Mouse (Mus musculus) mouse trophoblast stem cell (cell line): Measurements from ENCODE around the gene Grk3.

Source experiments
- in situ Hi-C, 2 experiments: fragments of 300-500 bp; cut with MseI, MboI; formaldehyde crosslinking; loops; 2 replicates in 1 of 2; 3 replicates in 1 of 2; pipeline ENCODE4 v1.15.1; 2025

Gene Grk3

DNA sequence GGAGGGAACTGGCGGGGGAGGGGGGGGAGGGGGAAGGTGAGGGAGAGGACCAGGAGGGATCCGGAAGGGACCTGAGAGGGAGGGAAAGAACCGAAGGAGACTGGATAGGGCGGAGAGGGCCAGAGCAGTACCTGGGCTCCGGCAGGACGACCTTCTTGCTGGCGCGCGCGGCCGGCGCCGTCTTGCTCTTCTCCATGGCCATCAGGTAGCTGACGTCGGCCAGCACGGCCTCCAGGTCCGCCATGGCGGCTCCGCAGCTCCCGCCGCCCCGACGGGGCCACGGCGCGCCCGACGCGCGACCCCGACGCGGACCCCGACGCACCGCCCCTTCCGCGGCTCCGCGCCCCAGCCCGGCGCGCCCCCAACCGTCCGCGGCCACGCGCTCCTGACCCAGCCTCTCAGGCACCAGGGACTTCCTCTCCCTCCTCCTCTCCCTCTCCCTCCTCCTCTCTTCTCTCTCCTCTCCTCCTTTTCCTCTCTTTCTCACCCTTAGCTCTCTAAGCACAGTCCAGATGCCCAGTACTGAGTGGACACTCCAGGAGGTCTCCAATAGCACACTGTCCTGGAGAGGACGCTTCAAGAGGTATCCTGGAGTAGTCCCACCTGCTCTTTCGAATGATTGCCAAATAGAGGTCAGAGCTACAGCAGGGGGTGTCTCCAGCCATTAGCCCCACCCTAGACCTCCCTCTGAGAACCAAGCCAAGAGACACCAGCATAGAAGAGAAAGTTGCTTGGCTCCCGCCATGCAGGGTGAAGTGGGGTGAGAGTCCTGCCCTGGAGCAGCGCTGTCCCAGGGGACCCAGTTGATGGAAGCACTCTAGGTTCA, at the start of gene Grk3:
Gene Grk3 (minus strand): TSS at position 556 of the 826 bp plus-strand sequence.
- in situ Hi-C loops: no loop called here

DNA sequence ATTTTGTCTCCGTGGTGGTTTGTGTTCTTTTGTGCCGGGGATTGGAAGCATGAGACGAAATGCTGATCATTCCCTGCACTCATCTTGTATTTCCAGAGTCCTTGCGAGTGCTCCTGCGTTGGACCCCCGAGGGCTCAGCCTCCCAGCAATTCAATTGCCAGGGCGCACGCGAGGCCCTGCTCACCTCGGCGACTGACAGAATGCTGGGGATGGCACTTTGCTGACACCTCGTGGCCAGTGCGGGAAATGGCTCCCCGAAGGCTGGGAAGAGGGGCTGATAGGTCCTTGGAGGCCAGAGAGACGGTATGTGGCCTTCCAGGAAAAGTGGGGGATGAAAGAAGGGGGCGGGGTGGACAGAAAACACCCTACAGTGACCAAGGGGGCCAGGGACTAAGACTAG, 38.7 kb upstream of the Grk3 start:
- in situ Hi-C loops: loop anchor here in 1 of 2 experiments (25.0 kb wide), 1 partner anchor 592 kb away; no protein-coding TSS in a partner anchor

DNA sequence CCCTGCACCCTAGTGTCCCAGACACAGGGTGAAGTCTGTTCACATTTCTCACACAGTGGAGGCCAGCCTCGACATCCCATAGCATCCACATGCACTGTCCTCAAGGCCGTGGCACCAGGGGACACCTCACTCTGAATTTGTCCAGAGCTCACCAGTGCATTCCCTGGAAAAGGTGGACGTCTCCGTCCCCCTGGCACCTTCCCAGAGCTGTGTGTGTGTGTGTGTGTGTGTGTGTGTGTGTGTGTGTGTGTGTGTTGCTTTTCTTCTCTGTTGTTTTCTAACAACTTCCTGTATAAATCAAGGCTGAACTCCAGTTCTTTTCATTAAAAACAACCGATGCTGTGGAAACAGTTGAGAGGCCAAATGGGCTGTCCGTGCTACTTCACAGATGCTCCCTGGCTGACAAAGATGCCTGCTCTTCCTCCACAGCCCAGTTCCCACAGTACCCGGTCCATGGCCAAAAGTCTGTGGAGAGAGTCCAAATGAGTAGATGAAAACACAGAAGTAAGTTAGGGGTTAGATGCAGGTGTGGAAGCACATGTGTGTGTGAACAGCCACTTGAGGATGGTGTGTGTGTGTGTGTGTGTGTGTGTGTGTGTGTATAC, 35.1 kb upstream of the Grk3 start:
- in situ Hi-C loops: loop anchor here in 1 of 2 experiments (25.0 kb wide), 1 partner anchor 588 kb away; no protein-coding TSS in a partner anchor

DNA sequence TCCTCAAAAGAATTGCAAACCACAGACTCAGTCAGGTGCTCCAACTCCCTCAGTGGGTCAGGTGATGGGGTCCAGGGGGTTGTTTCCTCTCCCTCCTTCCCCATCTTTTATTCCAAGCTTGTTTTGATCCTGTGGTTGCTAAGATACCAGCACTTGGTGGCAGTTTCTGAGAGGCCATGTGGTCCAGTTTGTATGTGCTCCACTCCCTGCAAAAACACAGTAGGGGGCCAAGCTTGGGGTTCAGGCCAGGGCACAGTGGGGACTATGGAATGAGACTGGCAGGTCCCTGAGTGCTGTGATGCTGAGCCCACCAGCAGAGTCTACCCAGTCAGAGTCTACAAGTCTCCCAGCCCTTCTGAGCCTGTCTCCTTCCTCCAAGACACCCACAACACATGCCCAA, 34.3 kb upstream of the Grk3 start:
- in situ Hi-C loops: loop anchor here (25.0 kb wide), 1 partner anchor 588 kb away; no protein-coding TSS in a partner anchor

DNA sequence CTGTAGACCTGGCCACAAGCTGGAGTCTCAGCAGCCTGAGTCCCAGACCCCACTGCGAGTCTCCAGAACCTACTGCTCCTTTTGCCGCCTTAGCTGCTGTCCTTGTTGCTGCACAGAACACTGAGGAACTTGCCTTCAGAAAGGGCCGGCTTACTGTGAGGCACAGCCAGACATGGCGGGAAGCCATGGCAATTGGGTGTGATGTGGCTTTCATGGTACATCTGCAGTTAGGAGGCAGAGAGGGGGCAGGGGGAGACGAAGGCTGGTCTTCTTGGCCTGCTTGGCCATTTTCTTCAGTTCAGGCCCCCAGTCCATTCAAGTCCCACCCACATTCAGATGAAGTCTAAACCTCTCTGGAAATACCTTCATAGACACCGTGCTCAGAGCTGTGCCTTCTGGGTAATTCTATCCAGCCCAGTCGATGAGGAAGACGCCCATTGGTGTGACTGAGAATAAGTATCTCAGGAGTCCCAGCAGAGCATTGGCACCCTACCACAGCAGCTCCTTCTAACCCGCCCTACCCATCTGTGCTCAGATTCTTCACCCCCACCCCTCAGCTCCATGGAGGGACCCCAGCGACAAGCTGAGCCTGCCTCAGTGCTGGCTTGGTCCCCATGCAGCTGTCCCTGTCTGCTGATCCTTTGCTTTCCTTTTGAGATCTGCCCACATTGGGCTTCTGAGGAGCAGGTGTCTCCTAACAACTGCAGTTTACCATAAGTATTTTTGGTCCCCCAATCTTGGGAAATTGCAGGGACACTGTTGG, 30.1 kb upstream of the Grk3 start:
- in situ Hi-C loops: loop anchor here in 1 of 2 experiments (25.0 kb wide), 1 partner anchor 583 kb away; no protein-coding TSS in a partner anchor

DNA sequence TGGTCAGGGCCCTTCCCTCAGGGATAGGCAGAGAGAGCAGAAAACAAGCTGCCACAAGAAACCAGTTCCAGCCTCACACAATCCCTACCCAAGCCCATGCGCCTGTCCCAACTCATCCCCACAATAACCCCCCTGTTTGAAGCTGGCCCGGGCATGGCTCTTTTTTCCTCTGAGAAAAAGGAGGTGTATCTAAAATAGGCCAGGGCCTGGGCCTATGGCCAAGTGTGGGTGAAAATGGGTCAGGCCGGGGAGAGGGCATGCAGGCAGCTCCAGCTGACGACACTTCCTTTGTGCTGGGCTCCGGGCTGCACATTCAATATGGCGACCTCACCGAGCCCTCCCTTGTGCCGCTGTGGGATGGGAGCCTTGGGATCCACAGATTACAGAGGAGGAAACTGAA, 27.9 kb upstream of the Grk3 start:
- in situ Hi-C loops: loop anchor here in 1 of 2 experiments (25.0 kb wide), 1 partner anchor 581 kb away; no protein-coding TSS in a partner anchor

DNA sequence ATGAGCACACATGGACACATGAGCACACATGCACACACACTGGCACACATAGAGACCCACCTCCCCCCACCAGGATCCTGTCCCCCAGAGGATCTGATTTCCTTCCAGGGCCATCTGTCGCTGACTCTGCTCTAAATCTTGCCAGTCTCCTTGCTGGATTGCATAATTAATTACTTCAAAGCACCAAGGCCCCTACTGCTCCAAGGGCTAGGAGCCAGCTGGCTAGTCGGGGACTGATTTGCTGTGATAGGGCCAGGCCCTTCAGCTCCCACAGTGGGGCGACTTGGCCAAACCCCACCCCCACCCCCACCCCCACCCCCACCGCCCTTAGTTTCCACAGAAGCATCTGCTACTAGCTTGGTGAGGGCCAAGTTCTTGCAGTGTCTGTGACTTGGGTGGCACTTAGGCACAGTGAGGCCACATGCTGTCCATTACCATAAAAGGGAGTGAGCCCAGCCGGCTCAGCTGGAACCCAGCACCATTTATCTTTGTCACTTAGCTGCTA, 26.0 kb upstream of the Grk3 start:
- in situ Hi-C loops: loop anchor here in 1 of 2 experiments (25.0 kb wide), 1 partner anchor 579 kb away; no protein-coding TSS in a partner anchor

DNA sequence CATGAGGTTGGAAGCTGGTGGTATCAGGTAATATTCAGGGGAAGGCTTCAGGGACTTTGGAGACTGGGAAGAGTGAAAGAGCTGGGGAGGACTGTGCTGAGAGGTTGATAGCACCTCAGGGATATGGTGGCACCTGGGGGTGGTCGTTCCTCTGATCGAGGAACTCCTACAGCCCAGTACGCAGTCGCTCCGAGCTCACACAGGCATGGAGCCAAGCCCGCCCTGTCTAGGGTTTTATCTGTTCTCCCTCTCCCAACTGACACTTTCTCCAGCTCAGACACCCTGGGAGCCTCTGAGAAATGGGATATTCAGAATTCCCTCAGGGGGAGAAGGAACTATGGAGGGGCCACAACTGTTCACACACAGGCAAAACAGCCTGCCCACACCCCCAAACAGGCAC, 25.2 kb upstream of the Grk3 start:
- in situ Hi-C loops: loop anchor here in 1 of 2 experiments (25.0 kb wide), 1 partner anchor 578 kb away; no protein-coding TSS in a partner anchor

DNA sequence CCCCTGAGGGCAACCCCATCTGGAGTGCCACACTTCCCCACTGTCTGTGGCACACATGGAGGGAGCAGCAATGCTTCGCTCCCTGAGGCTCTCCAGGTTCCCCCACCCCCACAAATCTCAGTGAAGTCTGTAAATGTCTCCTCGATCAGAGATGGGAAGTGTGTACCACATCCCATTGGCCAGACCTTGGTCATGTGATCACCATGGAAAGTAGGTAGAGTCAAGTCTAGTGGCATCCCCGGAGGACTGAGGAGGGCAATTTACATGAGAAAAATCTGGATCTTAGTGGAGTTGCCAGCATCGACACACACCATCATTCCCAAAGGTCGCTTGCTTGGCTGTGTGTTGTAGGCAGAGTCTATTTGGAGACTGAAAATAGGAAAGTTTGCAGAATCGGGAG, 23.0 kb upstream of the Grk3 start:
- in situ Hi-C loops: loop anchor here in 1 of 2 experiments (25.0 kb wide), 1 partner anchor 576 kb away; no protein-coding TSS in a partner anchor

DNA sequence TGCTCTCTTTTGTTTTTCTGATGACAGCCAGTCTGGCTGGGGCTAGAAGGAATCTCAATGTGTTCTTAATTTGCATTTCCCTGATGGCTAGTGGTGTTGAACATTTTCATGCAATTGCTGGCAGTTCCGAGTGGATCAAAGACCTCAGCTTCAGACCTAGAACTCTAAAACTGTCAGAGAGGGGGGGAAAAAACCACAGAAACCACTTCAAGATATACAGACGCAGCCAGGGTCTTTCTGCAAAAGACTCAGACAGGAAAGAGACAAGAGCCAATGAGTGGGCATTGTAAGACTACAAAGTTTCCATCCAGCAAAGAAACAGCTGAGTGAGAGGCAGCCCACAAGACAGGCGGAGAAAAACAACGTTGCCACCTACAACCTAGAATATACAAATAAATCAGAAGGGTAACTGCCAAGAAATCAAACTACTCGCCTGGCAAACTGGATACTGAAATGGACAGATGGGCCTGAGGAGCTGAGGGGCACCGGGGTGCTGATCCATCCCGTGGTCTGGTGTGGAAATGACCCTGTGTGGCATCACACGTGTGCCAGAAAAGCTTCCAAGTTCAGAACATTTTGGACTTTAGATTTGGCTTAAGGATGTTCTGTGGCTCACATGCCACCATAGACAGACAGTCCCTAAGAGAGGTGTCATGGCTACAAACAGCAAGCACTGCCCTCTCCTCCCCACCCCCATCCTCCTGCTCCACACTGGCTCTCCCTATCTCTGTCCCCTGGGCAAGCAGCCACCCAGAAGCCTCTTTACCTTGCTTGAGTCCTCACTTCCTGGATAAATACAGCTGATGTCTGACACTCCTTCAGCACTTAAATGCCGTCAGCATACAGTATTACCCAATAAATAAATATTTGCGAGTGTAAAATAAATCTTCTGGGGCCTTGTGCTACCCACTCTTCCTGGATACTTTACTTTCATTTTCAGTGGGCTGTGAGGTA, 19.8 kb upstream of the Grk3 start:
- in situ Hi-C loops: loop anchor here in 1 of 2 experiments (25.0 kb wide), 1 partner anchor 573 kb away; no protein-coding TSS in a partner anchor

DNA sequence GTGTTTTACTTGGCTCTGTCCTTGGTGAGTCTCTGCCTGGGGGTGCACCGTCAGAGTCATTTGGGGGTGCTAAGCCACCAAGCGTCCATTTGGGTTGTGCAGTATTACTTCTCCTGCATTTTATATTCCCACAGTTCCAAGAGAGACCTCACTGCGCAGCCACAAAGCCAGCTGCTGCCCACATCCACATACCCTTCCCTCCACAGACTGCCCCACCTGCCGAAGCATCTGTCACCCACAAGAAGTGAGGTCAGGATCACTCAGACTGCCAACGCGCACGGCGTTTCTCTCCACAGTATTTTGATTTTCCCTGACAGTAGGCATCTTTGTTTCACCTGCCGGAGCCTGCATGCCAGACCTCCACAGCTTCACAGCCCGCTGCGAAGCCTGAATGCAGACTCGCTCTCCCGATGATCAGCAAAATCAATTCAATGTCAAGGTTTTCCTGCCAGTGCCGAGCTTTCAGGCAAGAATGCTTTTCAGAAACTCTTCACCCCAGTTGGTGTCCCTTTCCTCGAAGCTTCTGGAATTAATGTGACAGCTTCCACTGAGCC, 15.7 kb upstream of the Grk3 start:
- in situ Hi-C loops: loop anchor here in 1 of 2 experiments (25.0 kb wide), 1 partner anchor 569 kb away; no protein-coding TSS in a partner anchor

DNA sequence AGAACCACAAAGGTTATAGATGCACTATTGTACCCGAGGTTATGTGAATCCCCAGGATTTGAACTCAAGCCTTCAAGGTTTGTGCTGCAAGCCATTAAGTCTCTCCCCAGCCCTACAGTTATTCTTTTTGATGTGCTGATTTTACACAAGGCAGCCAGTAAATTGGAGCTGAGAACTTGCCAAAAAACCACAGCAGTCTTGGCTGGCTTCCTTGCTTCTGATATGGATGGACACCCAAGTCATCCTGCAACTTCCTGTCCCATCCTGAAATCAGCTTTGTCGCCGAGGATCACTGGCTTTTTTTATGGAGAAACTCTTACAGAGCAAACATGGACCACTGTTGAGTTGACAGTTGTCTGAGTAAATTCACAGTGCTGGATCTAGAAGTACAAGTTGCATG, 14.5 kb upstream of the Grk3 start:
- in situ Hi-C loops: loop anchor here in 1 of 2 experiments (25.0 kb wide), 1 partner anchor 568 kb away; no protein-coding TSS in a partner anchor

DNA sequence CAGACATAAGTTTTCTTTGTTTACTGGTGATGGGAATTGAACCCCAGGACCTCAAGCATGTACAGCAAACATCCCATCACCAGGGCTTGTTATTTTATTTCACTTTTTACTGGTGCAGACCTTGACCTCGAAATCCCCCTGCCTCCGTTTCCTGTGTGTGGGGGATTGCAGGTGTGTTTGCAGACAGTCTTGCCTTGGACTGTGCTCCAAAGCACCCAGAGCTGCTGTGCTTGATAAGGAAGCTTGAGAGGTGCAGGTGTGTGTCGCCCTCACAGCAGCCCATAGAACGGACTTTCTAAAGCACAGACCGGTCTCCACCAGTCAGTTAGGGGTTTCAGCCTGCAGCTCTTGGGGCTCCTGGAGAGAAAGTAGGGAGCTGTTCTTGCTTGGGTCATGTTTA, 11.1 kb upstream of the Grk3 start:
- in situ Hi-C loops: loop anchor here in 1 of 2 experiments (25.0 kb wide), 1 partner anchor 564 kb away; no protein-coding TSS in a partner anchor

DNA sequence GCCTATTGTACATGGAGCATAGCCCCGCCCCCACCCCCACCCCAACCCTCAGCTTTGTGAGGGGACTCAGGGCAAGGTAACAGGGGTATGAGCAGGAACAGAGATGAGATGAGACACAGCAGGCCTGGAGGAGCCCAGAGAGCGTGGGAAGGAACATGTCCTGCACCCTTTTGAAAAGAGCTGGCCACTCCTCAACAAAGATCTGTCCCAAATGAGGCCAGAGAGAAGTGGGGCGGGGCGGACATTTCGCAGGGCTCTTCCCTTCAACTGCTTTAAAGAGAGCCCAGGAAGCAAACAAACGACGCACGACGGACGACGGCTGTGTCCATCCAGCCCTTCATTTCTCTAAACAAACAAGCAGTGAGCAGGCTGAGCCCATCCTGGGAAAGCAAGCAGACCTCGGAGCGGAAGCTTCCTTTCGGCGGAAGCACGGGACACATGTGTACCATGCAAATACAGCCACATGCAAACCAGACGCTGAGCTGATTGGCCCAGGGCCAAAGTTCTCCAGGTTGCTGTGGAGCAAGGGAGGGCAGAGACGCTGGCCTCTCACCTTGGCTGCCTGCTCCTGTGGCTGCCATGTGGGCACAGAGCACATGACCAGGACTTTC, 8.7 kb upstream of the Grk3 start:
- in situ Hi-C loops: no loop called here

DNA sequence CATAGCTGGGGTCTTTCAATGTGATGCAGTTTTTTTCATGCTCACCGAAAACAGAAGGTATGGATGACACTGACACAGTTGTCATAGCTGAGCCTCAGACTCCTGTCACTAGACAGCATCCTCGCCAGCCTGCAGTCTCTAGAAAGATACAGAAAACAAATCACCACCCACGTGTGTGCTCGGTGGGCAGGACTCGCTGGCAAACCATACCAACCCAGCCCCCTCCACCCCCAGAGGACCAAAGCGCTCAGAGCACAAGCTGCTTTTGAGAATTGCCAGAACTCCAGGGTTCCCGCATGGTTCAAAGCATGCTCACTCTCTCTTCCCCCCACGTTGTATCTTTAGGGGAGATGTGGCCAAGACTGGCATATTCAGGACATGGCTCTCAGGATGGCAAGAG, 2.6 kb upstream of the Grk3 start:
- in situ Hi-C loops: no loop called here

DNA sequence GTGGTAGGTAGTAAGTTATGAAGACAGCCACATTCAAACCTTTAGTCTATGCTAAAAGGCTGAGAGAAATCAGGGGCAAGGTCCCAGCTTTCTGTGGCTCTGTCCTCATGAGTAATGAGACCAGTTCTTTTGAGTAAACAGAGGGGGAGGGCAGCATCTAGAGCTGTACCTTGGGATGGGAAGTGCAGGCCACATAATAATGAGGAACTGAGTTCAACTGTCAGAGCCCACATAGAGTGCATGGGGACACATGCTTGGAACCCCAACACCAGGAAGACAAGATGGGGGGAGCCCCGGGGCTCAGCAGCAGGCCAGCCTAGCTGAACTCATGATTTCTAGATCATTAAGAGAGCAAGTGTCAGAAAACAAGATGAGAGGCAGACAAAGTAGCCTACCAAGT, 1.4 kb upstream of the Grk3 start:
- in situ Hi-C loops: no loop called here

DNA sequence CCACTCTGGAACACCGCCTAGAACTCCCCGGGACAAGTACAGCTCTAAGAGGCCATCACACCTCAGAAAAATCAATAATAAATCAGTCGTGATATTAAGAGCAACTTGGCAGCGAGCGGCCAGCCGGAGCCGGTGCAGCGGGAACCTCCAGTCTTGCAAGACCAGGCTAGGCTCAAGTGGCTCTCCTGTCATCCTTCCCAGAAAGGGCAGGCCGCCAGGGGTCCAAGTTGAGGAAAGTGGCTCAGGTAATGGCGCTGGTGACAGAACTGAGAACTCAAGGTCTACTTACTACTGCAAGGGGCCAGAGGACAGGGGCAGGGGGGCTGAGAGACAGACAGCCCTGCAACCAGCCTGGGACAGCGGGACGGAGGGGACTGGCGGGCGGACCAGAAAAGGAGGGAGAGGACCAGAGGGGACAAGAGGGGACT, 769 bp downstream of the Grk3 start:
- in situ Hi-C loops: no loop called here

DNA sequence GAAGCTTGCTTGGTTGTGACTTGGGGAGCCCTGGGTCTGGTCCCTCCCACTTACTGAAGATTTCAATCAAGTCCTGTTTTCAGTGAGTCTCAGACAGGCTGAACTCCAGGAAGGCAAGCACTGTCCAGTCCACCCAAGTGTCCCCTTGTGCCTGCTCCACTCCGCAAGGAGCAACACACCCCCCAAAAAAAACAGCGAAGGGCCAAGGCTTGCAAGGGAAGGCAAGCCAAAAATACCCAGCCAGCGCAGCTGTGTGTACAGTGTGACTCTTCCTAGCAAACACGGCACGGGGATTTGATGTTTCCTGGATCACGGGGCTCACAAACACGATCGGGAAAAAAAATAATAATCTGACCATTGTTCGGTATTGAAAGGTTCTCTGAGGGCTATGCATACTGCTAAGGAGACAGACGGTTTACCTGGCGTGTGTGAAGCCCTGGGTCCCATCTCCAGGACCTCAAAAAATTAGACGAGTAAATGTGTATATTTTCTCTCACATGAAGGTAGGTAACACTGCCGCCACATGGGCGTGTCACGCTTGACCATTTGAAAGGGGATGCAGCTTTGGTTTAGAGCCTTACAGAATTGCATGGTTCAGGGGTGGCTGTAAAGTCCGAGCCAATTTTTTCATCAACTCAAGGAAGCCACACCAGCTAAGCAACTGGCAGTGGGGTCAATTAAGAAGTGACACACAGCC, 1.3 kb downstream of the Grk3 start:
- in situ Hi-C loops: no loop called here

DNA sequence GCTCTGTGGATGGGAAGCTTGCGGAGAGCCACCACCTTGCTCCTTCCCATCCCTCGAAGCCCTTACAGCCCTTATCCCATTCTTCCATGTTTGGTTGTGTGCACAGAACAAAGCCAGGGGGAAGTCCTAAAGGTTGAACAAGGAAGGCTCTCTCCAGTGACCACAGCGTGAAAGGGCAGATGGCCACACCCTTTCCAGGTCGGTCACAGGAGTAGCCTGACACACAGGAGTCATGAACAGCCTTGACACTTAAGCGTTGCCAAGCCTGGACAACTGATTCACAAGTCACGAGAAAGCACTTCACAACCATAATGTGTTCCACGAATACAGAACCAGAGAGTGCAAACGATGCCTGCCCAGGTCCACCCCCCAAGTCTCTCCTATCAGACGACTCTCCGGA, 3.7 kb downstream of the Grk3 start:
- in situ Hi-C loops: no loop called here
